Mouse (Mus musculus) kidney, postnatal 36 days (tissue): ENCODE measurements at regions not wholly inside any gene's neighbourhood (a gene's known extent, or its start where the extent isn't known, plus 50 kb on each side); places are given as distances from the start of the nearest gene placed in this dataset.

Experiments
- DNase-seq, 2 experiments: peaks; one replicate each; pipeline ENCODE4 v3.0.0; 2021 to 2022; ENCODE audit warnings: mixed read lengths in 2 of 2

DNA sequence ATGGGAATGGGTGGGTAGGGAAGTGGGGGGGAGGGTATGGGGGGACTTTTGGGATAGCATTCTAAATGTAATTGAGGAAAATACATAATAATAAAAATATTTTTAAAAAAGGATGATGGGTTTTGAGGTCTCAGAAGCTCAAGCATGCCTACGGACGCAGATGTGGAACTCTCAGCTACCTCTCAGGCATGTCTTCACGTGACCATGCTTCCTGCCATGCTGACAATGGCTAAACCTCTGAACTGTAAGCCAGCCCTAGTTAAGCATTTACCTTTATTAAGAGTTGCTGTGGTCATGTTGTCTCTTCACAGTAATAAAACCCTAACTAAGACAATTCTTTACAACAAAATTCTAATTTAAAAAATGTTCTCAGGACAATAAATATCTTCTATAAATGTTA, 80.0 kb downstream of the Tex36 start:
- peak; percentile 16 to 55 for DNase-seq

DNA sequence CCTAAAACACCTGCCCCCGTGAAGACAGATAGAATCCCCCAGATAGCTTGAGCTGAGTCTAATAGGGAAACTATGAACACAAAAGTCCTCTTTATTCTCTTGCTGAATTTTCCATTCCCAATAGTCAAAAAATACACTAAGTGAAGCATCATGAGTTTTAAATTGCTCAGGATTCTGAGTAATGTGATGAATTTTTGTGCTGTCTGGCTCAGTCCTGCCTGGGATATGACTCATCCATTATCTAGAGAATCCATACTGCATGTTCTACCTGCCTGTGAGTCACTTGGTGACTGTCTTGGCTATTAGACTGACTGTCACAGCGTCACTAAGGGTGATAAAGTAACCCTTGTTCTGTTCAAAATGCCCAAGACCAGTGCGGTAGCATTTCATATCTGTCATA, 83.0 kb downstream of the Tex36 start:
- no peak for DNase-seq

GRCm38 (mm10) chr7:133517576-133517975, 84.4 kb downstream of the Tex36 start:
- no peak for DNase-seq

DNA sequence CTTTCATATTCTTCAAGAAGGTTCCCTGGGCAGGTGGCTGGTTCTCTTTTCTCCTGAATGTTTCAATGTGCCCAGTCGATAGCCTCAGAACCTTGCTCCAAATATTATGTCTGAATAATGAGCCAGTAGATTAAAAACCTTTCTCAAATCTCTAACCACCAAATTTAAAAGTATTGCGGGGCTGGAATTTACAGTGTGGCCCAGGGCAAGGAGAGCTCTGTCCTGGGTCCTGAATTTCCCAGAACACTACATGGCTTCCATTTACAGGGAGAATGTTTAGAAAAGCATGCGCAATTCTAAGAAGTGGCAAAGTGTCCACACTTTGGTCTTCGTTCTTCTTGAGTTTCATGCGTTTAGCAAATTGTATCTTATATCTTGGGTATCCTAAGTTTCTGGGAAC, 91.0 kb downstream of the Tex36 start:
- peak; percentile 16 to 60 for DNase-seq

DNA sequence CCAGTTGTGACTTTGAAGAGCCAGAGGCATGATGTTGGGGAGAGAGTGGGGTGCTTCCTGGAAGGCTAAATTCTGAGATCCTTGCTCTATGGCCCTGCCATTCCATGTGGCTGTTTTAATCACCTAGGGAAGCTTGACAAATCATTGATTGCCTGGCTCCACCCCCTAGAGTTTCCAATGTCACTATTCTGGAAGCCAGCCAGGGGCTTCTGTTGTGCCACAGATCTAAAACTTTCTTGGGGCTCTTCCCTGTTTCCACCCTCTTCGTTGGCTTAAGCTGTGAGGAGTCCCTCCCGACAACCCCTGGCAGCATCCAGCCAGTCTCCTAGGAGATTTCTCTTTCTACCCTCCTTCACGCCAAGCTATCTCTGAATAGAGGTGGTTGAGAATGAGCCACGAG, 92.5 kb downstream of the Tex36 start:
- DNase-seq = peak in 1 of 2 experiments; percentile 54

- peak; percentile 32 to 46 for DNase-seq
These were observed 93.5 kb downstream of the Tex36 start for GRCm38 (mm10) chr7:133508370-133509012.

- DNase-seq = peak in 1 of 2 experiments; percentile 59
These were observed 96.3 kb downstream of the Tex36 start for GRCm38 (mm10) chr7:133505628-133506027.

DNA sequence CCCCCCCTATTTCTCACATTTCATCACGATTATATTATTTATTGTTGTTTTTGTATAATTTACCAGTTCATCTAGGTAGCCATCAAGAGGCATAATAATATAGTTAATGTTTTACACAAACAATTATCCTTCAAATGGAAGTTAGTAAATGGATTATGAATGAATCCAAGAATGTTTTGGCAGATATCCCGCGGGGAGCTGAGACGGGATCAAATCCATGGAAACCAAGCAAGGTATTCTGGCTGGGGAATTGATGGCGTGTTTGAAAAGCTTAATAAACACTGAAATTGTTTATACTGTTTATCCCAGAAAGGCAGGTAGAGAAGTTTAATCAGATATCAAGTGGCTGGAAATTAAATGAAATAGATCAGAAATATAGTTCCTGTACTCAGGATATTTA, 98.0 kb downstream of the Tex36 start:
- DNase-seq = peak in 1 of 2 experiments; percentile 58

DNA sequence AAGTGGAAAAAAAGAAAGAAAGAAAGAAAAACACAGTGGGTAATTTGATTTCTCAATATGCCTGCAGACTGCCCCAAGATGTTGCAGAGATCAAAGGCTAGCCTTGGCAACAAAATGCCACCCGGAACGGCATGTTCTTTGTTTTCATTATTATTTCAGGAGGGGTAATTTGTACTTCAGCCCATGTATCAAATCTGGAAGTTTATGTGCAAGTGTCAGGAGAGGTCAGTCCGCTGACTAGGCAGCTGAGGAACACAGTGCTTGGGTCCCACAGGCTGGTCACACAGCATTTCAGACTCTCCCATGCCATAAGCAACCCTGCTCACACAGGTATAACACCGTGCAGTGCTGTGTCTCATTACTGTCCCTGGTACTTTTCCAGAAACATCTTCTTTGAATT, 99.2 kb downstream of the Tex36 start:
- DNase-seq = no peak

DNA sequence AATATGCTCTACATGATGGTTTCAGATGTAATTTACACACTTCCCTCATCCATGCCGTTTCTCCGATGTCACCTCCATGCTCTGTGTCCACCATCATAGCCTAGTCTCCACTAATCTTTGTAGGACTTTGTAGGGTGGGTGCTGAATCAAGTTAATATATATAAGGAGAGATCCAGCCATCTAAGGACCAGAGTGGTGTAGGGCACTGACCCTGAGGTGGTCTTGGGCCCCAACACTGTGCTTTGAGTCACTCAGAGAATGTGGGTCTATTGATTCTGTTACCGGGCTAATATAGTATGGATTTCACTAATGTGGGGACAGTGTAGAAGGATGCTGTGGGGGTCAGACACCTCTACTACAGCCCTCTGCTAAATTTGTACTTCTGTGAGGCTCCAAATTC, 104.4 kb downstream of the Tex36 start:
- no peak for DNase-seq

GRCm38 (mm10) chr7:133494982-133495550, 106.9 kb downstream of the Tex36 start:
- DNase-seq = peak in 1 of 2 experiments; percentile 26

DNA sequence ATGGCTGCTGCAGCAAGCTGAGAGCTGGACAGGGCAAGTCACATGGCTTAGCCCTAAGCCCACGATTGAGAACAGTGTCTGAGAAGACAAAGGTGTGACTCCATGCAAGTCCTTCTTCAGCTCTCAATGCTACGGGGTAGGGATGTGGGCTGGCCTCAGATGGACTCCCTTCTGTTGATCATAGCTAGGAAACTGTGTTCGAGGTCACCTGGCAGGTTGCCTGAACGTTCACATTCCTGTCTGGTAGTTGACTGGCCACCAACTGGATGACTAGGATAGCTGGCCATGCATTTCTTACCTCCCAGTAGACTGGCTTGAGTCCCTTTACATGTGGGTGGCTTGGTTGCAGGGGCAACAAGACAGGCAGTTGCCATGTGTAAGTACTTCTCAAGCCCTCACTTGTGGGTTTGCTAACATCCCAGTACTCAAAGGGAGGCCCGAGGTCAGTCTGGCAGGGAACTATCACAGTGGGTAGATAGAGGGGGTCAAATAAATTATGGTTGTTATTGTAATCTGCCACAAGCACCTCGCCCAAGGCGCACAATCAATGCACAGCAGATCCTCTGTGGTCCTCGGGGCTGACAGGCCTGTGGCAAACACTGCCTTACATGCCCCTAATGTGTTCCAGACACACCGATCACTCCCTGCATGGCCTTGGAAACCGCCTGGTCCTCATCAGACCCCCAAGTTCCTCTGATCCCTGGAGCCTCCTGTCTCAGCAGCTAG, 107.5 kb downstream of the Tex36 start:
- peak; percentile 47 to 73 for DNase-seq

DNA sequence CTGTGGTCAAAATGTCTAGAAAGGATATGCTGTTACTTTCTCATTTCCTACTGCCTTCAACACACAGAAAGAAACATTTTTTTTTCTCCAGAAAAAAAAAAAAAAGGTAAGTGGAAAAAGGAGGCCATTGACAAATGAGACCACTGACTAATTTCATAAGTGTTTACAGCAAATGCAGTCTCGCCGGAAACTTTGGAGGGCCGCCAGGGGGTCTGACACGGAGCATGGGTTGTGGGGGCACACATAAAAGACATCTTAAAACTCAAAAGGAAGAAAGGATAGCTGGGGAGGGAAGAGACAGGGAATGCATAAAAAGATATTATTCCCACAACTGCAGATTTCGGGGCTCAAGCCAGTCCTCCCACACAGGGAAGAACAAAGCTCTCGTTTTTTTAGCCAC, 109.3 kb downstream of the Tex36 start:
- DNase-seq = no peak

DNA sequence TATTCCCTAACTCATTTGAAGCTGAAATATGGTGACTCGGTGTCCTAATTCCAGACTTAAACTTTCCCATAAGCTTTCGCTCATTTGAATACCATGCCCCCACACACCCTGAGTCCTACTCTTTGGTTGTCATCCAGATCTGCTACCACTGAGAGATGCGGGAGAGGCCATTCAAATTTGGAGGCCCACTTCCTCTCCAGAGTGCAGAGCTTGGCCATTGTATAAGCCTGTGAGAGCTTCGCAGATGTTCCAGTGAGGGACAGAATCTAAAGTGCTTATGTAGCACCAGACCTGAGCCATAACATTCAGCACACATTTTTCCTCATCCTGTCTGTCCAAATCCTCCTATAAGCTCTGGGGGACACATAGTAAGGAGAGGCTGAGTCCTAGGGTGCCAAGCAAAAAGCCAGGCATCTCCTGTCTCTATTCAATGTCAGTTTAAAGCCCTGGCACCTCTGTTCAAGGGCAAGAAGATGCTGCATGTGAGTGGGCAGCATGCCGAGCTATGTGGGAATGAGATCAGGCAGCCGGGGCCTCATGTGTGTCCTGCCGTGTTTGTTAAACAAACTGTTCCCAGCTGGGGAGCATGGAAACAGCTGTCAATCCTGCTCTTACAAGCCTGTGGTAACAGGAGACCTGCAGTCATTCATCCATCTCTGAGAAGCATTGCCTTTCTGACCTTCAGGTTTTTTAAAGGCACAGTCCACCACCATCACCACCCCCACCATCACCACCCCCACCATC, 113.9 kb downstream of the Tex36 start:
- peak in 1 of 2 experiments; percentile 5 for DNase-seq

DNA sequence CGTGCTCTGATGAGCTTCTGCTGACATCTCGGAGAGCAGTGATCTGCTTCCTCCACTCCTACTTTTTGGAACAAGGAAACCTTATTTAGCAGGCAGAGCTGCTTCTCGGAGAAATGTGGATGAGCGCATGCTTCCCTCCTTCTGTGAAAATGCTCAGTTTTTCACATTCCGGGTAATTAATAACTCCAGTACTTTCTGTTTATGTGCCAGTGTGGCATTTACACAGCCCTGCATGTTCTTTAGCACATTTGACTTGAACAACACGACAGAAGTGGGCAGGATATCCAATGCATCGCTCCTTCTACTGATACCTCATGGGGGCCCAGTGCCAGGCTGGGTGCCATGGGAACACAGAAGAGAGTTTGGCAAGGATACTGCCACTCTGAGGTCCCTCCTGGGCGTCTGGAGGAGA, 117.5 kb downstream of the Tex36 start:
- no peak for DNase-seq

- DNase-seq = no peak
These were observed 120.4 kb downstream of the Tex36 start for GRCm38 (mm10) chr7:133481529-133481928.

DNA sequence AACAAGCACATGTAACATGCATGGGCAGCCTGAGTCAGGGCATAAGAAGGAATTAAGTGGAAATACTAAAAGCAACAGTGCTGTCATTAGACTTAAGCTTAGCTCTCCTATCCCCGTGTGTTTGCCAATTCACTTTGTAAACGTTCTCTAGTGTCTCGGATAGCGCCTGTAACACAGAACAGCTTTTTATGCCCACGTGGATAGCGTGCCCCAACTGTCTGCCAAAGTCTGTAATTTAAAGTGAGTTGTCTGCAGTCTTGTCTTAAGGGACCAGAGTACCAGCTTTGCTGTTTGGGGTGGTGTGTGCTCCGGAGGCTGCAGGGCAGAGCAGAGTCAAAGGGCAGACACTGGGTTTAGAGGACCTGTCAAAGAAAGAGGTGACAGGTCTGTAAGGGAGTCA, 122.3 kb downstream of the Tex36 start:
- no peak for DNase-seq

DNA sequence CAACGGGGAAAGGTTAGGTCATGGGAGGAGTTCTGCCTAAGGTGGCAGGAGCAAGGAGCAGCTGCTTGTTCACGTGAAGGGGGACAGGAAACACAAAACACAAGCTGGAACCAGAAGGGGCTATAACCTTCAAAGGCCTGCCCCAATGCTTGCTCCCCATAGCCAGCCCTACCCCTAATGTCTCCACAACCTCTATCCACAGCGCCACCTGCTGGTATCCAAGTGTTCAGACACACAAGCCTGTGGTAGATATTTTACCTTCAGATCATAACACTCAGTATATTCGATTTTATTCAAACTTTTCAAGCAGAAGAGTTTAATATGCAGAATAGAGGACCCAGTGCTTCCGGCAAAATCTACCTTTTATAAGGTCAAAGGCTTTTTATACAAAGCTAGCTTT, 124.0 kb downstream of the Tex36 start:
- DNase-seq = peak in 1 of 2 experiments; percentile 22

GRCm38 (mm10) chr7:133477221-133477620, 124.7 kb downstream of the Tex36 start:
- DNase-seq = no peak

GRCm38 (mm10) chr7:133471706-133472105, 130.3 kb downstream of the Tex36 start:
- no peak for DNase-seq

- DNase-seq = no peak
These were observed 131.4 kb downstream of the Tex36 start for GRCm38 (mm10) chr7:133470620-133470958.

DNA sequence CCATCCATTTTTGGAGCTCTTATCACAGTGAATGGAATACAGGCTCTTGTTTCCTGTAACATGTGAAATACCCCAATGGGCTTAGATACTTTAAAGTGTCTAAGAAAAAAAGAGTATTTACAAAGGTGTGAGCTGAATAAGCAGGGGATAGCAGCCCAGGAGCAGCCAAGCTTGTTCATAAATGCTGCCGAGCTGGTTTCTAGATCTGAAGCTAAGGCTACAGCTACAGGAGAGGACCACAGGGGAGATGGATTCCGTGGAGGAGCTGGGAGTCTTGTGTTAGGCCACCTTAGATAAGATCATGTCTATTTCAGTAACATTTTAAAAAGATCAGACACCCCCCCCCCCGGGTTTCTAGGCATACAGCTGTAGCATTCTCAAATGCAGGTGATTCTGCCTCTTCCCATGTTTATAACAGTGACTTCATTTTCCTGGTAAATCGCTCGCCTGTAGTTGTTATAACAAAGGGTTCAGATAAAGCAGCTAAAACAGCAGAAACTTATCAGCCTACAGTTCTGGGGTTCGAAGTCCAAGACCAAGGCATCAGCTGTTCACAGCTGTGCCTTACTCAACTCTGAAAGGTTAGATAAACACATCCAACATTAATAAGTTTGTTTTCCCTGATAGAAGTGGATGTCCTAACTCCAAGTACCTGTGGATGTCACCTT, 131.9 kb downstream of the Tex36 start:
- no peak for DNase-seq

GRCm38 (mm10) chr7:133469106-133469505, 132.9 kb downstream of the Tex36 start:
- no peak for DNase-seq
